Mouse (Mus musculus) erythroblast, embryonic 14.5 days (primary cell): ENCODE measurements around the gene Ddx50.

Experiments used
- GATA1 ChIP-seq: IDR thresholded peaks from 2 replicates; pipeline ENCODE4 v1.6.1; 2012; ENCODE audit warnings: low read length, inconsistent platforms, mixed read lengths
- TAL1 ChIP-seq: IDR thresholded peaks from 3 replicates; pipeline ENCODE4 v1.6.1; 2012; ENCODE audit warnings: low read length, inconsistent platforms, mixed read lengths

- TF ChIP-seq GATA1 = no peak
- no peak for TF ChIP-seq TAL1
Observed at GRCm38 (mm10) chr10:62578338-62579100, 72.5 kb downstream of the Ddx50 start, which contains the start of gene Kif1bp.
